Mouse (Mus musculus) forebrain, embryonic 10.5 days (tissue): Measurements from ENCODE around the gene Tdrd7. TPM values are rescaled to one million over a fixed set of nuclear protein-coding genes. Genes with fewer than 3 reads are reported as not detected.

Source experiments
- DNase-seq: peaks from one replicate; pipeline ENCODE4 v3.0.0-alpha.2; 2017; ENCODE audit warnings: low spot score; ENCODE audit errors: extremely low spot score
- H3K27ac ChIP-seq: fragments of 300-500 bp; sonication (generic); 2 replicates; pipeline ENCODE4 v1.5.1; 2016; ENCODE audit warnings: mild to moderate bottlenecking
- H3K27me3 ChIP-seq: fragments of 300-500 bp; sonication (generic); 2 replicates; pipeline ENCODE4 v1.6.1; 2016; ENCODE audit warnings: mild to moderate bottlenecking; ENCODE audit not compliant: poor library complexity, severe bottlenecking
- H3K36me3 ChIP-seq: fragments of 300-500 bp; sonication (generic); replicated peaks from 2 replicates; pipeline ENCODE4 v1.6.1; 2016; ENCODE audit warnings: mild to moderate bottlenecking, moderate library complexity
- H3K4me1 ChIP-seq: fragments of 300-500 bp; sonication (generic); 2 replicates; pipeline ENCODE4 v1.6.1; 2016
- H3K4me3 ChIP-seq: fragments of 300-500 bp; sonication (generic); 2 replicates; pipeline ENCODE4 v1.5.1; 2016; ENCODE audit warnings: mild to moderate bottlenecking, moderate library complexity
- H3K9me3 ChIP-seq: fragments of 300-500 bp; sonication (generic); 2 replicates; pipeline ENCODE4 v1.6.1; 2016; ENCODE audit warnings: mild to moderate bottlenecking, moderate library complexity
- WGBS: fragments of 180-500 bp; shearing (Covaris S2); methylation state at CpG from one replicate; pipeline ENCODE4 v1.1.7; 2016; 5-methylcytosine and 5-hydroxymethylcytosine counted together
- polyA plus RNA-seq: library from polyadenylated mRNA; unstranded; fragments of >200 nt; fragmentation: Nextera tagmentation; extraction: Ambion mirVana; gene quantifications from 2 replicates; pipeline ENCODE4 v1.2.1, GENCODE M21; 2016

Tdrd7 gene
- polyA plus RNA-seq, 1 experiment from 2014 or later, result 9.1 TPM

GRCm38 (mm10) chr4:45956706-45957105 is 8.4 kb upstream of the Tdrd7 start:
- Histone ChIP-seq H3K4me3 (no peak overlapping the region), H3K27me3 (no peaks in the 10 kb centered on the region), H3K4me1 (no peaks in the 10 kb centered on the region), H3K9me3 (no peaks in the 10 kb centered on the region; the same call in 1 of the 2 replicates), H3K27ac (no peak overlapping the region), H3K36me3 (no peaks in the 10 kb centered on the region)
- WGBS, result 94% methylated on average over 4 of the region's 4 CpGs
- no peak for DNase-seq

- Histone ChIP-seq H3K4me3 (no peak overlapping the region), H3K27ac (0 out of 2 replicates have a peak overlapping the region, but pooled peaks have one; percentile 1), H3K9me3 (no peaks in the 10 kb centered on the region), H3K36me3 (no peaks in the 10 kb centered on the region), H3K4me1 (peaks cover 60% of the 10 kb centered on the region), H3K27me3 (peaks cover 15% of the 10 kb centered on the region; the same call in 1 of the 2 replicates)
- 43% methylated on average over 13 of the region's 13 CpGs for WGBS
- DNase-seq, result no peak
Measured at GRCm38 (mm10) chr4:45965737-45966447, 758 bp downstream of the Tdrd7 start.

DNA sequence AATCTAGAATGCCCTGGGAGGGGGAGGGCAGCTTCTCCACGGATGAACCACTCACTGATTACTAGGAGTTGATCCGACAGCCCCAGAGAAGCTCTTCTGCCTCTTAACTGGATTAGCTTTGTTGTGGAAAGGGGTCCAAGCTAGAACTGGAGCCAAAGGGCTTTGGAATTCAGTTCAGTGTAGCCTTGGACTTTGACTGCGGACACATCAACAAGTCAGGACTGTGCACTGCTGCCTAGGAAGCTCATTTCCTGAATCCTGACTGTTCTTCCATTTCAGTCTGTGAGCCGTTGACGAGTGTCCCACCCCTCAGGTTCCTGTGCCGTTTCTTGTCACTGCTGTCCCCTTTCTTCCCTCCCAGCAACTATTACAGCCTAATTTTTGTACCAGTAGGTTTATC is 1.6 kb downstream of the Tdrd7 start:
- peaks cover 16% of the 10 kb centered on the region; the same call in 1 of the 2 replicates for H3K27me3 ChIP-seq
- peak overlapping the region; percentile 80 for H3K27ac ChIP-seq
- peaks cover 67% of the 10 kb centered on the region for H3K4me1 ChIP-seq
- H3K36me3 ChIP-seq, result no peaks in the 10 kb centered on the region
- no peaks in the 10 kb centered on the region for H3K9me3 ChIP-seq
- WGBS, result 11% methylated on average over 6 of the region's 6 CpGs
- no peak for DNase-seq
- H3K4me3 ChIP-seq, result no peak overlapping the region

GRCm38 (mm10) chr4:45967479-45968341 is 2.6 kb downstream of the Tdrd7 start:
- no peaks in the 10 kb centered on the region for H3K9me3 ChIP-seq
- H3K27me3 ChIP-seq, result peaks cover 20% of the 10 kb centered on the region
- no peaks in the 10 kb centered on the region for H3K36me3 ChIP-seq
- peak overlapping the region; percentile 16; the same call in 1 of the 2 replicates for H3K4me3 ChIP-seq
- peak; percentile 51 for DNase-seq
- peaks cover 73% of the 10 kb centered on the region for H3K4me1 ChIP-seq
- WGBS, result 14% methylated on average over 9 of the region's 9 CpGs
- H3K27ac ChIP-seq, result peak overlapping the region; percentile 80

DNA sequence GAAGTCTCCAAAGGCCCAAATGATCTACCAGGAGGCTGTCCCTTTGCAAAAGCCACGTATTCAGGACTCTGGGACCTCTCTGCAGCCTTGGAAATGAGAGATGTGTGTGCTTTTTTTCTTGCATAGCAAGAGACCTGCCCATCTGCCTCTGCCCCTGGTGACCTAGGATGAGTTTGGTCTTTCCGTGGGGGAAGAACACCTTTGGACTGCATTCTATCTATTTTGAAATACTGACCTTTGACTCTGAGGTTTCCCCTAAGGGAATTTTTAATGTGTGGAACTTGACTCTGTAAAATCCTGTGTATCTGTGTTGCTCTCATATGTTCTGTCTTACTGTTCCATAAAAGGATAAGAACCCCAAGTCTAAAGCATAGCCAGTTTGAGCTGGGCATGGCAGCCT is 3.9 kb downstream of the Tdrd7 start:
- 62% methylated on average over 2 of the region's 2 CpGs for WGBS
- H3K27me3 ChIP-seq, result peaks cover 33% of the 10 kb centered on the region

DNA sequence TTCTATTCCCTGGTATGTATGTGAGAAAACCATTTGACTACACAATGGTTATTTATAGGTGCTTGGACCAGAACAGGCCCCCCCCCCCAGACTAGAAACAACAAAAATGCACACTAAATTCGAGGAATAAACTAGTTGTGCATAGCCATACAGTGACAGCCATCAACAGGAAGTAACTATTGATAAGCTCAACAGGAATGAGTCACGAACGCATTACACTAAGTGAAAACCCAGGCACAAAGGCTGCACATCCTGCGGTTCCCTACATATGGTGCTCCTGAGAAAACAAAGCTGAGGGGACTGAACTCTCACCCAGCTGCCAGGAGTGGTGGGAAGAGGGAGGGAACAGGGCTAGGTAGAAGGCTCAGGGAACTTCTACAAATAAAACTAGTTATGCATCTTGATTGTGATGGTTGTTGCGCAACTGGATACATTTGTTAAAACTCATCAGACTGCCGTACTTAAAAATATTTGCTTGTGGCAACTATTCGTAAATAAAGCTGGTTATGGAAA is 5.0 kb downstream of the Tdrd7 start:
- Histone ChIP-seq H3K27me3 (peaks cover 38% of the 10 kb centered on the region), H3K4me3 (no peak overlapping the region), H3K4me1 (peaks cover 90% of the 10 kb centered on the region), H3K36me3 (no peaks in the 10 kb centered on the region), H3K27ac (no peak overlapping the region), H3K9me3 (no peaks in the 10 kb centered on the region)
- no peak for DNase-seq
- 80% methylated on average over 7 of the region's 7 CpGs for WGBS

More for the DNA sequence above, 3.9 kb downstream of the Tdrd7 start:
- Histone ChIP-seq H3K27ac (peak overlapping the region; percentile 80), H3K4me3 (no peak overlapping the region), H3K9me3 (no peaks in the 10 kb centered on the region), H3K4me1 (peaks cover 86% of the 10 kb centered on the region), H3K36me3 (no peaks in the 10 kb centered on the region)
- no peak for DNase-seq

DNA sequence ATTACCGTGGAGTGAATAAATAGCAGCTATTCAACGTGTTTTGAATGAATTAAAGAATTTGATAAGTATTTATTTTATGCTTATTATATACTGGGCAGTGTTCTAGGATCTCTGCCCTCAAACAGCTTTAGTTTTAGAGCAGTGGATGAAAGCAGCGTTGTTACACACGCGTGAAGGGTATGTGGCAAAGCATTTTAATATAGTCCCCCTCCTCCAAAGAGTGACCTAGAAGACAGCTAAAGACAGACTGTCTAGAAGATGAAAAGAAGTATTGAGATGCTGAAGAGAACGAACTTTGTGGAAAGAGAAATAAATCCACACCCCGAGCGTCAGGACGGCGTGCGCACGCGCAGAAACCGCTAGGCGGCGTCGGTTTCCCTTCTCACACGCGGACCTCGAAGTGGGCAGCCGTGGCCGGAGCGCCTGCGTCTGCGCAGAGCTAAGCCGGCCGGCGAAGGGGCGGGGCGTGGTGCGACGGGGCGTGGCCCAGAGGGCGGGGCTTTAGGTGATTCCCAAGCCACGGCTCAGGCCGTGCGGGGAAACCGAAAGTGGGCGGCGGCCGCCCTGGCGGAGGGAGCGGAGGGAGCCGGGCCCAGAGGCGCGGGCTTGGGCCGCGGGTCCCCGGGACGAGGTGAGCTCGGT is 6.8 kb downstream of the Tdrd7 start:
- peak overlapping the region; percentile 79 for H3K27ac ChIP-seq
- DNase-seq, result peak; percentile 97
- peaks cover 32% of the 10 kb centered on the region for H3K27me3 ChIP-seq
- H3K36me3 ChIP-seq, result no peaks in the 10 kb centered on the region
- peaks cover 72% of the 10 kb centered on the region for H3K4me1 ChIP-seq
- 4% methylated on average over 51 of the region's 51 CpGs for WGBS
- no peaks in the 10 kb centered on the region for H3K9me3 ChIP-seq
- peak overlapping the region; percentile 89 for H3K4me3 ChIP-seq

- Histone ChIP-seq H3K27ac (peak overlapping the region; percentile 79), H3K4me1 (peaks cover 67% of the 10 kb centered on the region)
- DNase-seq, result peak; percentile 40
Measured at GRCm38 (mm10) chr4:45972448-45972854, 7.3 kb downstream of the Tdrd7 start.

GRCm38 (mm10) chr4:45972951-45973350 is 7.8 kb downstream of the Tdrd7 start:
- Histone ChIP-seq H3K27me3 (peaks cover 32% of the 10 kb centered on the region), H3K4me3 (peak overlapping the region; percentile 89), H3K36me3 (no peaks in the 10 kb centered on the region), H3K27ac (peak overlapping the region; percentile 79; the same call in 1 of the 2 replicates), H3K4me1 (peaks cover 62% of the 10 kb centered on the region), H3K9me3 (no peaks in the 10 kb centered on the region)
- 20% methylated on average over 9 of the region's 9 CpGs for WGBS
- no peak for DNase-seq

More at GRCm38 (mm10) chr4:45972448-45972854, 7.3 kb downstream of the Tdrd7 start:
- under 1% methylated on average over 53 of the region's 53 CpGs for WGBS
- Histone ChIP-seq H3K27me3 (peaks cover 32% of the 10 kb centered on the region), H3K9me3 (no peaks in the 10 kb centered on the region), H3K4me3 (peak overlapping the region; percentile 89), H3K36me3 (no peaks in the 10 kb centered on the region)

- Histone ChIP-seq H3K4me1 (peaks cover 24% of the 10 kb centered on the region), H3K36me3 (no peaks in the 10 kb centered on the region), H3K4me3 (no peak overlapping the region), H3K27ac (no peak overlapping the region), H3K27me3 (peaks cover 26% of the 10 kb centered on the region), H3K9me3 (no peaks in the 10 kb centered on the region)
- 83% methylated on average over 6 of the region's 6 CpGs for WGBS
- no peak for DNase-seq
Measured at GRCm38 (mm10) chr4:45976931-45977667, 12.0 kb downstream of the Tdrd7 start.

GRCm38 (mm10) chr4:45979916-45980315 is 14.8 kb downstream of the Tdrd7 start:
- no peak overlapping the region for H3K4me3 ChIP-seq
- H3K27ac ChIP-seq, result no peak overlapping the region
- DNase-seq, result no peak
- H3K27me3 ChIP-seq, result no peaks in the 10 kb centered on the region
- H3K36me3 ChIP-seq, result no peaks in the 10 kb centered on the region
- 69% methylated on average over 2 of the region's 2 CpGs for WGBS
- no peaks in the 10 kb centered on the region for H3K4me1 ChIP-seq
- H3K9me3 ChIP-seq, result no peaks in the 10 kb centered on the region

DNA sequence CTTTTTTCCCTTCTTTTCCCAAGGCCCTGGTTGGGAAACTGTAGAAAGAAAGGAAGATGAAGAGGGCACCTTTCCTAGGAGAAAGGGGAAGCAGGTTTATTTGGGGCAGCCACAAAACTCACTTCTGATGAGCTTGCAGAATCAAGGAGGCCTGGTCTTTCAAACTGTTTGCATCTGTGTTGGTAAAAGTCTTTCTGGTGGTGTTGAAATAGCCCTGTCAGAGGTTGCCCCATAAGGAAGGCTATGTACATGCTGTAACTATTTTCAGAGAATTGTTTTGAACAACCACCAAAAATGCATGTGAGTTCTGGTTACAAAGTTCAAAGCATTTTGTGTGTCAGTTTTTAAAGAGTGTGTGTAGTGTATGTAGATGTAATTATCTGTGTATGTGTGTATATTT is 15.9 kb downstream of the Tdrd7 start:
- Histone ChIP-seq H3K36me3 (no peaks in the 10 kb centered on the region), H3K27ac (no peak overlapping the region), H3K4me1 (no peaks in the 10 kb centered on the region), H3K9me3 (no peaks in the 10 kb centered on the region), H3K27me3 (no peaks in the 10 kb centered on the region), H3K4me3 (no peak overlapping the region)
- DNase-seq, result no peak
